Mouse (Mus musculus) intestine, embryonic 16.5 days (tissue): Measurements from ENCODE around the gene Creb3l2. TPM values are rescaled to one million over a fixed set of nuclear protein-coding genes. Genes with fewer than 3 reads are reported as not detected.

Experiments
- ATAC-seq: fragments of 200-750 bp; cut with Nextera tagmentation; 2 replicates; pipeline ENCODE4 v1.8.0; 2017; ENCODE audit warnings: moderate TSS enrichment, moderate library complexity
- H3K27ac ChIP-seq: fragments of 300-500 bp; sonication (generic); 2 replicates; pipeline ENCODE4 v1.5.1; 2014; ENCODE audit warnings: mild to moderate bottlenecking, low read length
- H3K27me3 ChIP-seq: fragments of 300-500 bp; sonication (generic); replicated peaks from 2 replicates; pipeline ENCODE4 v1.6.1; 2014; ENCODE audit warnings: low read length, control low read depth, mixed read lengths; ENCODE audit not compliant: control insufficient read depth, insufficient read depth
- H3K36me3 ChIP-seq: fragments of 300-500 bp; sonication (generic); 2 replicates; pipeline ENCODE4 v1.6.1; 2014; ENCODE audit warnings: low read length, control low read depth; ENCODE audit not compliant: control insufficient read depth, insufficient read depth
- H3K4me1 ChIP-seq: fragments of 300-500 bp; sonication (generic); 2 replicates; pipeline ENCODE4 v1.6.1; 2014; ENCODE audit warnings: low read length, control low read depth, mixed read lengths; ENCODE audit not compliant: control insufficient read depth, insufficient read depth
- H3K4me2 ChIP-seq: fragments of 300-500 bp; sonication (generic); 2 replicates; pipeline ENCODE4 v1.6.1; 2014; ENCODE audit warnings: low read depth, low read length, control low read depth
- H3K4me3 ChIP-seq: fragments of 300-500 bp; sonication (generic); 2 replicates; pipeline ENCODE4 v1.5.1; 2014; ENCODE audit warnings: mild to moderate bottlenecking, low read length
- H3K9ac ChIP-seq: fragments of 300-500 bp; sonication (generic); 2 replicates; pipeline ENCODE4 v1.6.1; 2014; ENCODE audit warnings: low read depth, low read length
- H3K9me3 ChIP-seq: fragments of 300-500 bp; sonication (generic); 2 replicates; pipeline ENCODE4 v1.6.1; 2016; ENCODE audit warnings: low read length, control low read depth; ENCODE audit not compliant: control insufficient read depth
- WGBS: fragments of 180-500 bp; shearing (Covaris S2); extraction: QIAGEN DNeasy Blood & Tissue Kit; methylation state at CpG from one replicate; pipeline ENCODE4 v1.1.7; 2014; 5-methylcytosine and 5-hydroxymethylcytosine counted together
- polyA plus RNA-seq: library from polyadenylated mRNA; unstranded; fragments of >200 nt; fragmentation: Nextera tagmentation; extraction: Ambion mirVana; gene quantifications from 2 replicates; pipeline ENCODE4 v1.2.1, GENCODE M21; 2015

Creb3l2 gene
- polyA plus RNA-seq, 1 experiment from 2014 or later = 13.4 TPM

GRCm38 (mm10) chr6:37451664-37452063, 9.7 kb upstream of the Creb3l2 start:
- Histone ChIP-seq H3K4me1 (0 out of 2 replicates have a peak, but pooled peaks cover 2% of the 10 kb centered on the region), H3K4me3 (no peak overlapping the region), H3K27ac (no peak overlapping the region), H3K9ac (no peak overlapping the region), H3K36me3 (no peaks in the 10 kb centered on the region), H3K27me3 (no peaks in the 10 kb centered on the region), H3K9me3 (no peaks in the 10 kb centered on the region), H3K4me2 (no peak overlapping the region)
- ATAC-seq = peak; percentile 47; the same call in 1 of the 2 replicates
- WGBS = 46% methylated on average over 4 of the region's 4 CpGs

GRCm38 (mm10) chr6:37447704-37448466, 5.9 kb upstream of the Creb3l2 start:
- Histone ChIP-seq H3K9me3 (no peaks in the 10 kb centered on the region), H3K27me3 (no peaks in the 10 kb centered on the region), H3K4me3 (no peak overlapping the region), H3K36me3 (no peaks in the 10 kb centered on the region), H3K9ac (no peak overlapping the region), H3K4me1 (0 out of 2 replicates have a peak, but pooled peaks cover 2% of the 10 kb centered on the region), H3K4me2 (no peak overlapping the region), H3K27ac (no peak overlapping the region)
- 28% methylated on average over 10 of the region's 10 CpGs for WGBS
- peak; percentile 67 for ATAC-seq

- 45% methylated on average over 4 of the region's 4 CpGs for WGBS
- H3K27ac ChIP-seq = 0 out of 2 replicates have a peak overlapping the region, but pooled peaks have one; percentile 49
Measured at GRCm38 (mm10) chr6:37442781-37443180, 835 bp upstream of the Creb3l2 start.

GRCm38 (mm10) chr6:37441251-37442011, 515 bp downstream of the Creb3l2 start:
- H3K4me2 ChIP-seq = peak overlapping the region; percentile 65
- H3K9me3 ChIP-seq = no peaks in the 10 kb centered on the region
- H3K27me3 ChIP-seq = no peaks in the 10 kb centered on the region
- H3K27ac ChIP-seq = peak overlapping the region; percentile 90
- ATAC-seq = peak; percentile 52
- 1% methylated on average over 40 of the region's 40 CpGs for WGBS
- no peaks in the 10 kb centered on the region for H3K36me3 ChIP-seq
- H3K4me1 ChIP-seq = peaks cover 12% of the 10 kb centered on the region
- H3K4me3 ChIP-seq = peak overlapping the region; percentile 88
- peak overlapping the region; percentile 92 for H3K9ac ChIP-seq

More at GRCm38 (mm10) chr6:37442781-37443180, 835 bp upstream of the Creb3l2 start:
- Histone ChIP-seq H3K27me3 (no peaks in the 10 kb centered on the region), H3K4me2 (peak overlapping the region; percentile 44), H3K9ac (peak overlapping the region; percentile 63), H3K9me3 (no peaks in the 10 kb centered on the region), H3K36me3 (no peaks in the 10 kb centered on the region), H3K4me3 (peak overlapping the region; percentile 44), H3K4me1 (peaks cover 12% of the 10 kb centered on the region; the same call in 1 of the 2 replicates)
- ATAC-seq = peak; percentile 34

GRCm38 (mm10) chr6:37440491-37441250, 1.3 kb downstream of the Creb3l2 start:
- no peaks in the 10 kb centered on the region for H3K27me3 ChIP-seq
- no peaks in the 10 kb centered on the region for H3K36me3 ChIP-seq
- peaks cover 15% of the 10 kb centered on the region for H3K4me1 ChIP-seq
- H3K27ac ChIP-seq = peak overlapping the region; percentile 81
- H3K9ac ChIP-seq = peak overlapping the region; percentile 92
- peak overlapping the region; percentile 88 for H3K4me3 ChIP-seq
- ATAC-seq = no peak
- H3K9me3 ChIP-seq = no peaks in the 10 kb centered on the region
- 14% methylated on average over 12 of the region's 12 CpGs for WGBS
- peak overlapping the region; percentile 65 for H3K4me2 ChIP-seq

GRCm38 (mm10) chr6:37439676-37440490, 2.1 kb downstream of the Creb3l2 start:
- Histone ChIP-seq H3K27ac (peak overlapping the region; percentile 81), H3K9me3 (no peaks in the 10 kb centered on the region), H3K27me3 (no peaks in the 10 kb centered on the region), H3K36me3 (peaks cover 4% of the 10 kb centered on the region; the same call in 1 of the 2 replicates), H3K4me3 (peak overlapping the region; percentile 88), H3K9ac (peak overlapping the region; percentile 92), H3K4me2 (peak overlapping the region; percentile 65), H3K4me1 (peaks cover 21% of the 10 kb centered on the region)
- no peak for ATAC-seq
- WGBS = 44% methylated on average over 13 of the region's 13 CpGs

GRCm38 (mm10) chr6:37438510-37438909, 3.4 kb downstream of the Creb3l2 start:
- Histone ChIP-seq H3K9me3 (no peaks in the 10 kb centered on the region), H3K9ac (no peak overlapping the region), H3K36me3 (peaks cover 4% of the 10 kb centered on the region; the same call in 1 of the 2 replicates), H3K27ac (no peak overlapping the region), H3K4me2 (no peak overlapping the region), H3K4me3 (no peak overlapping the region), H3K4me1 (peaks cover 29% of the 10 kb centered on the region), H3K27me3 (no peaks in the 10 kb centered on the region)
- 92% methylated on average over 3 of the region's 3 CpGs for WGBS
- ATAC-seq = no peak

- Histone ChIP-seq H3K9me3 (no peaks in the 10 kb centered on the region), H3K36me3 (peaks cover 4% of the 10 kb centered on the region; the same call in 1 of the 2 replicates), H3K4me1 (peaks cover 35% of the 10 kb centered on the region), H3K9ac (no peak overlapping the region), H3K27me3 (no peaks in the 10 kb centered on the region), H3K4me3 (no peak overlapping the region), H3K4me2 (no peak overlapping the region), H3K27ac (no peak overlapping the region)
- ATAC-seq = no peak
- 89% methylated on average over 13 of the region's 13 CpGs for WGBS
Measured at GRCm38 (mm10) chr6:37437086-37437485, 4.9 kb downstream of the Creb3l2 start.
